Mouse (Mus musculus): ENCODE results near the gene Wfdc15a. TPM values are rescaled to one million over a fixed set of nuclear protein-coding genes. Genes with fewer than 3 reads are reported as not detected.

Wfdc15a gene
- polyA plus RNA-seq, 1 experiment from 2014 or later, result not detected

Other genes with a start within 250 kb of the Wfdc15a start
- gene Ywhab, start 205.2 kb downstream of the Wfdc15a start, polyA plus RNA-seq (2015; fragmentation: Nextera tagmentation; extraction: Ambion mirVana), result 431 and 450 TPM in 2 replicates
- gene Pabpc1l, start 174.7 kb downstream of the Wfdc15a start, polyA plus RNA-seq (2015; fragmentation: Nextera tagmentation; extraction: Ambion mirVana), result 2.9 and 4.2 TPM in 2 replicates
- gene Stk4, start 129.8 kb downstream of the Wfdc15a start, polyA plus RNA-seq (2015; fragmentation: Nextera tagmentation; extraction: Ambion mirVana), result 23.8 and 28.0 TPM in 2 replicates
- gene Tomm34, start 129.0 kb downstream of the Wfdc15a start, polyA plus RNA-seq (2015; fragmentation: Nextera tagmentation; extraction: Ambion mirVana), result 52.5 and 55.5 TPM in 2 replicates
- gene Kcns1, start 29.0 kb downstream of the Wfdc15a start, polyA plus RNA-seq (2015; fragmentation: Nextera tagmentation; extraction: Ambion mirVana), result 0.55 and 0.75 TPM in 2 replicates
- gene Wfdc5, start 17.4 kb downstream of the Wfdc15a start, polyA plus RNA-seq (2015; fragmentation: Nextera tagmentation; extraction: Ambion mirVana), result not detected in 2 replicates
- not detected in 2 replicates for gene Wfdc12, start 9.5 kb downstream of the Wfdc15a start, polyA plus RNA-seq (2015; fragmentation: Nextera tagmentation; extraction: Ambion mirVana)
- not detected in 2 replicates for gene Wfdc15b, start 21.5 kb upstream of the Wfdc15a start, polyA plus RNA-seq (2015; fragmentation: Nextera tagmentation; extraction: Ambion mirVana)
- not detected in 2 replicates for gene Svs2, start 38.3 kb upstream of the Wfdc15a start, polyA plus RNA-seq (2015; fragmentation: Nextera tagmentation; extraction: Ambion mirVana)
- gene Svs3b, start 56.5 kb upstream of the Wfdc15a start, polyA plus RNA-seq (2015; fragmentation: Nextera tagmentation; extraction: Ambion mirVana), result not detected in 2 replicates
- gene Svs4, start 78.3 kb upstream of the Wfdc15a start, polyA plus RNA-seq (2015; fragmentation: Nextera tagmentation; extraction: Ambion mirVana), result not detected in 2 replicates
- not detected in 2 replicates for gene Svs3a, start 89.1 kb upstream of the Wfdc15a start, polyA plus RNA-seq (2015; fragmentation: Nextera tagmentation; extraction: Ambion mirVana)
- gene Svs6, start 116.6 kb upstream of the Wfdc15a start, polyA plus RNA-seq (2015; fragmentation: Nextera tagmentation; extraction: Ambion mirVana), result not detected in 2 replicates
- gene Svs5, start 132.6 kb upstream of the Wfdc15a start, polyA plus RNA-seq (2015; fragmentation: Nextera tagmentation; extraction: Ambion mirVana), result not detected in 2 replicates
- gene Slpi, start 189.0 kb upstream of the Wfdc15a start, polyA plus RNA-seq (2015; fragmentation: Nextera tagmentation; extraction: Ambion mirVana), result 0.29 TPM in 1 of 2 replicates, not detected in the other
- 0.05 TPM in 1 of 2 replicates, not detected in the other for gene Rbpjl, start 203.0 kb upstream of the Wfdc15a start, polyA plus RNA-seq (2015; fragmentation: Nextera tagmentation; extraction: Ambion mirVana)
- 0.94 and 1.1 TPM in 2 replicates for gene Matn4, start 205.0 kb upstream of the Wfdc15a start, polyA plus RNA-seq (2015; fragmentation: Nextera tagmentation; extraction: Ambion mirVana)
- gene Sdc4, start 243.8 kb upstream of the Wfdc15a start, polyA plus RNA-seq (2015; fragmentation: Nextera tagmentation; extraction: Ambion mirVana), result 6.1 and 6.4 TPM in 2 replicates